Mouse (Mus musculus) megakaryocyte progenitor cell, adult 5-6 weeks (primary cell): ENCODE results near the gene Znhit6. TPM values are rescaled to one million over a fixed set of nuclear protein-coding genes. Genes with fewer than 3 reads are reported as not detected.

Source experiments
- ATAC-seq: replicated peaks from 2 replicates; pipeline ENCODE4 v1.8.0; 2016; ENCODE audit warnings: mild to moderate bottlenecking, moderate TSS enrichment, inconsistent platforms; ENCODE audit not compliant: poor library complexity
- total RNA-seq, 2 experiments: library from RNA; stranded (forward) in 1 of 2; stranded (reverse) in 1 of 2; fragments of 157-497, 149-512 nt in 1 of 2; fragments of 200-1000 nt in 1 of 2; gene quantifications; 2 replicates each; pipeline versions ENCODE4 v1.2.3 to v1.2.4; 2015 to 2017

Gene Znhit6
- total RNA-seq (2015) (51.8 and 56.9 TPM in 2 replicates), total RNA-seq (2017) (25.2 and 34.4 TPM in 2 replicates)

DNA sequence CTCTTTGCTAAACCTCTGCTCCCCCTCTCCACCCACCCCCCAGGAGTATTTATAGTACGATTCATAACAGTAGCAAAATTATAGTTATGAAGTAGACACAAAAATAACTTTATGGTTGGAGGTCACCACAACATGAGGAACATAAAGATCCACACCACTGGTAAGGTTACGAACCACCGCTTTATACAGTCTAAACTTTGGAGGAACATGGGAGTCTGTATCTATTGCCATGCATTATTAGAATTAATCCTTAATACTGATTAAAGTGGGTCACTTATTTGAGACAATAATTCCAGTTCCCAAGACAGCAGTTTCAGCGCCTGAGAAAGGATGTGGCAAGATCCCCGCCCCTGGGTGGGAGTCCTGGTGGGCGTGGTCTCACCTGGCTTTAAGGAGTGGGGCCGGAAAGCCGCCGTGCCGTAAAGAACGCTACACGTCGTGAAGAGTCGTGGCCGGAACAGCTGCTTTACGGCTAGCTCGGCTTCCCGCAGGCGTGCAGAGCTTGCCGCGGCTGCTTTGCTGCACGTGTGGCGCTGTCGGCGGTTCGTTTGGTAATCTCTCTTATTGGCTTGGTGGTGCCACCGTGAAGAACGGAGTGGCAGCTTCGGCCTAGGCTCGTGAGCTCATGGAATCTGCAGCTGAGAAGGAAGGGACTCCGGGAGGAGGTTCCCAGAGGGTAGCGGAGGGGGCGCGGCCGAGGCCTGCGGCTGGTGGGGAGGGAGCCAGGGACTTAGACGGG is at the start of gene Znhit6:
Gene Znhit6 (plus strand): TSS at position 463 of the 739 bp plus-strand sequence.
- peak; percentile 94 for ATAC-seq

DNA sequence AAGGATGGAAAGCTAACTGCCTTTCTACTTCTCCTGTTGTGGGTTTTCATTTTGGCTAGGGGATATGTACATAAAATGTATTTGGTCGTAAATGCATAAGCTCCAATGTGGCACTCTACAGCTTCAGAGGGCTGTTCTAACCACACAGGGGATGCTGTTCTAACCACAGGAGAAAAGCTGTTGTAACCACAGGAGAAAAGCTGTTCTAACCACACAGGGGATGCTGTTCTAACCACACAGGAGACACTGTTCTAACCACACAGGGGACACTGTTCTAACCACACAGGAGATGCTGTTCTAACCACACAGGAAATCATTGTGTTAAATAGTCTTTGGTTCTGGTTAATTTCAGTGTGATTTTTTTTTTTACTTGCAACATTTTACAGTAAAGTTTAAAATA is 38.1 kb upstream of the Znhit6 start:
- 0 out of 2 replicates have a peak, but pooled peaks have one; percentile 23 for ATAC-seq

DNA sequence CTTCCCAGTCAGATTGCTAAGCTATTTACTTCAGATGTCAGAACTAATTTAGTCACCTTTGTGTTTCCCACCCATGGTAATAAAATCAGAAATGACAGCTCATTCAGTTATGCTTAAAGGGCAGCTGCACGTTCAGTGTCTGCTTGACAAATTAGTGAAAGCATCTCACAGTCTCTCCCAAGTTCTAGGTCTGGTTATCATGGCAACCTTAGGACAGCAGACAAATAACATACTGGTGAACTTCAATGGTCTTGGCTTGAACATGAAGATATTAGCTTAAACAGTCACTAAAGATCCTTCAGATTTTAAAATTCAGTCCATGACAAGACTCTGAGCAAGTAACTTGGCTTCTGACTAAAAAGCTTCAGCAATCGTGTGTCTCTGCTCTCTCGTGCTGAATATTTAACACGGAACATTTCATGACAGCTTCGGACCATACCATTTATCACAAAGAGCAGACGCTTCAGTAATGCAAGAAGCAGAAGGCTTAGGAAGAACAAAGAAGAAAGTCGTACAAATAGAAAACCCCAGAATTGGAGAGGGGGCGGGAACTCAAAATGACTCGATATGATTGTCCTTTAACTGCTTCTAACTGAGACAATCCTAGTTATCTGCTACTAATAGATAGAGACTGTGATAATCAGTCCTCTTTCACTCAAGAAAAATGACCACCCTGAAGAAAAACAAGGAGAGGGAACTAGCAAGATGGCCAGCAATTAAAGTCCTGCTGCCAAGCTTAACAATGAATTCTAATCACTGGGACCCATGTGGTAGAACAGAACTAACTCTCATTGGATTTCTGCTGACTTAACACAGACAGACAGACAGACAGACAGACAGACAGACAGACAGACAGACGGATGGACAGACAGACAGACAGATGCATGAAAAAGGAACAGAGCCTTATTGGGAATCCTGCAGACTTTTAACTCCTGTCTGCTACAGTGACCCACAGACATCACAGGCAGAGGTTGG is 27.3 kb upstream of the Znhit6 start:
- ATAC-seq = no peak

DNA sequence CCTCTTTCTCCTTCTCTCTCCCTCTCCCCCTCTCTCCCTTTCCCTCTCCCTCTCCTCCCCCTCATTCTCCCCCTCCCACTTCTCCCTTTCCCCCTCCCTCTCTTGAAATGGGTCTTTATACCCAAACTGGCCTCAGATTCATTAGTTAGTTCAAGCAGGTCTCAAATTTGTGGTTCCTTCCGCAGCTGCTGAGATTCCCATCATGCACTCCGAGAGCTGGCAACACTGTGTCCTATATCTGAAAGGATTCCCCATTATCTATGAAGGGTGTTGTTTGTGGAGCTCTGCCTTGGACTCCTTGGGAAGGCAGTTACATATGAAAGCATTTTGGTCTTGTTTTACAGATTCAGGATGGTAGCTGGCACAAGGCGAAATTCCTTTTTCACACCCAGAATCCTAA is 25.8 kb upstream of the Znhit6 start:
- ATAC-seq = no peak

DNA sequence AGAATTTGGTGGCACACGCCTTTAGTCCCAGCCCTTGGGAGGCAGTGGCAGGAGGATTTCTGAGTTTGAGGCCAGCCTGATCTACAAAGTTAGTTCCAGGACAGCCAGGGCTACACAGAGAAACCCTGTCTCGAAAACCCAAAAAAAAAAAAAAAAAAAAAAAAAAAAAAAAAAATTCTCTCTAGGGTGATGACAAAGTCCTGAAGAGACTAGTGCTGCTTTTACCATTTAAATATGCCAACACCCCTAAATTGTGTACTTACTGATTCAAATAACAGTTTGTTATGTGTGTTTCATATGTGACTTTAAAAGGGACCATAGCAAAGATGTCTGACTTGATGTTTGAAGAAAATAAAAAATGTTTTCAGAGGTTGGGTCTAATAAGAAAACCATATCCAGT is 21.6 kb upstream of the Znhit6 start:
- no peak for ATAC-seq

DNA sequence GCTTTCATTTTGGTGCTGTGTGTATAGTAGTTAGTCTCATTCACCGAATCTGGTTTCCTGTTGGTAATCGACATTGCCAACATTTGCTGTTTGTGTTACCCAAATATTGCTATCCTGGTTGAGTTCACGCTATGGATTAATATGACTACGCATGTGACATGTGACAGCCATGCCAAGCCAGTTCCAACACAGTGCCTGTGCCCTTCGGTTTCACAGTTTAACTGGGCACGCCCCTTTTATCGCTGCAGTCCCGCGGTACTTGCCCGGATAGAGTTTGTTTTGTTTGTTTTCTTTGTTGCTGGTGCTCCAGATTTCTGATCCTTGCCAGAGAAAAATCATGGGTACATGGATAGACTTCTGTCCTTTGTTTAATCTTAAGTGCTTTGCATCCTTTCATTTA is 19.8 kb upstream of the Znhit6 start:
- no peak for ATAC-seq

DNA sequence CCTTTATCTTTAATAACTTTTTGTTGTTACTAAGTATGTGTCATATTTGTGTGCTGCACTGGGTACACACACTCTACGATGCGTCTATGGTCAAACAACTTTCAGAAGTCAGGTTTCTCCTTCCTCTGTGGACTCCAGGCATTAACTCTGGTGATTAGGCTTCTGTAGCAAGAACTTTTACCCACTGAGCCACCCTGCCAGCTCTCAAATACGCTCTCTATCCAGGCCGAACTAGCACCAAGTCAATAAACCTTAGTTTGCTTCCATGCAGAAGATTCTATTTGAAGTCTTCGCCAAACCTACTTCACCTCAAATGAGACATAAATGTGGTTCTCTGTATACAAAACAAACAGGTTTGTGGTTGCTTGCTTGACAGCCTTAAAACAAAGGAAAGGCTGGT is 16.3 kb upstream of the Znhit6 start:
- ATAC-seq = no peak

DNA sequence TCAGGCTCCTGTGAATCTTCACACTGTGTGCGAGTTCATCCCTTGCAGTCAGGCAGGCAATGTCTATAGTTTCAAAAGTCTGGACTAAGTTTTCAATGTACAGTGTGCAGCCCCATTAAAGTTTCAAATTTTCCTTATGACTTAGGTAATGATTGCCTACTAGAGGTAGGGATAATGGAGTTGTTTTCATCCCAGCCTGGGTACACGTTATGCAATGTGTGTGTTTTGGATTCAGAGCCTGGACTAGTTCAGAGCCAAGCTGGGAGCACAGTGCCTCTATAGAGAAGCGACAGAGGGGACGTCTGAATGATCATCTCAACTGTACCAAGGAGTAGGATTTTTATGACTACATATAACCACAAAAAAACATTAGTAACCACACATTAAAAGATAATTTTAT is 15.9 kb upstream of the Znhit6 start:
- no peak for ATAC-seq

DNA sequence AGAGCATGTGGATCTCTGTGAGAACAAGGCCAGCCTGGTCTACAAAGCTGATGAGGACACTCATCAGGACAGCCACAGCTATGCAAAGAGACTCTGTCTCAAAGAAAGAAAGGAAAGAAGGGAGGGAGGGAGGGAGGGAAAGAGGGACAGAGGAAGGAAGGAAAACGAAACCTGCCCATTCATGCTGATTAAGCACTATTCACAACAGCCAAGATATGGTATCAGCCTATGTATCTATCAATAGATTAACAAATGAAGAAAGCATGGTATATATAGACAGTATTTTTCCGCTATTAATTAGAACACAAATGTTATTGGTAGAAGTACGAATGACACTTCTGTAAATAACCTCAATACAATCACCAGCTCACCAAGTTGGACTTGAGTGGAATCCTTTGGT is 1.5 kb upstream of the Znhit6 start:
- no peak for ATAC-seq

DNA sequence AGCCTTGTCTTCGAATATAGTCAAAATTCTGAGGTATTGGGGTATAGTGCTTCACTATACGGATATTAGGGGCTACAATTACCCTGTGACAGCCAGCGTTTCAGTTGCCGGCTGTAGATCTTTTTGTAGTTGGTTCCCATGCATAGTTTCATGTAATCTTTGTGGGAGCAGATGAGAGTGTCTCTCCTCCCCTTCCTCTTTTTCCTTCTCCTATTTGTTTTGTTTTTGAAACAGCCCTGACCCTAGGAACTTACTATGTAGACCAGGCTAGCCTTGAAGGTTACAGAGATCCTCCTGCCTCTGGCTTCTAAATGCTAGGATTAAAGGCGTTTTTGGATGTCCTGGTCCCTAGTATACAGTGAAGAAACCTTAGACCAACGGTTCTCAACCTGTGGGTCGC is 665 bp upstream of the Znhit6 start:
- peak; percentile 17 for ATAC-seq

DNA sequence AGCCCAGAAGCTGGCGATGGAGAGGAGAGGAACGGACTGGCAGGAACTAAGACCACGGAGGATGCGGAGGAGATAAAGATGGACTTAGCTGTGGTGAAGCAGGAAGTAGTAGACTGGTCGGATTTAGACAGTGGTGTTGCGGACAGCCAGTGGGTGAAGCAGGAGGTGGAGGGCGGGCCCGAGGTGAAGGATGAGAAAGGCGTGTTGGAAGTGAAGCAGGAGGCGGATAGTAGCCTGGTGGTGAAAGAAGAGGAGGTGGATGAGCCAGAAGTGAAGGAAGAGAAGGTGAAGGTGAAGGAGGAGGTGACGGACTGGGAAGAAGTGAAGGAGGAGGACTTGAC is 447 bp downstream of the Znhit6 start:
- peak; percentile 56 for ATAC-seq

DNA sequence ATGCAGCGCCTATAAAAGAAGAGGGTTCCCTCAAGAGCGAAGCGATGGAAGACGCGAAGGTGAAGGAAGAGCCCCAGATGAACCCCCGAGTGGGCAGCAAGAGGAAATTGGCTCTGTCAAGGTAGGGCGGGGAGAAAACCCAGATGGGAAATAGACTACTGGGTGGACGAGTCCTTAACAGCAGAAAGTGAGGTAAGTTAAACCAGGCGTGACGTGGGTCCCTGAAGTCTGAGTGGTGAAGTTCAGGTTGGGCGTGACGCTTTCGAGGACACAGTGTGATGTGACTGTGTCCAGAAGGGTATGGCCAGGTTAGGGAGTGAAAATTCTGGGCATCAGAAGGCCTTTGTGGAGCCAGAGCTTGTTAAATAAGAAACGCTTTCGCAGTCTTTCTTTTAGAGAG is 871 bp downstream of the Znhit6 start:
- 0 out of 2 replicates have a peak, but pooled peaks have one; percentile 4 for ATAC-seq

DNA sequence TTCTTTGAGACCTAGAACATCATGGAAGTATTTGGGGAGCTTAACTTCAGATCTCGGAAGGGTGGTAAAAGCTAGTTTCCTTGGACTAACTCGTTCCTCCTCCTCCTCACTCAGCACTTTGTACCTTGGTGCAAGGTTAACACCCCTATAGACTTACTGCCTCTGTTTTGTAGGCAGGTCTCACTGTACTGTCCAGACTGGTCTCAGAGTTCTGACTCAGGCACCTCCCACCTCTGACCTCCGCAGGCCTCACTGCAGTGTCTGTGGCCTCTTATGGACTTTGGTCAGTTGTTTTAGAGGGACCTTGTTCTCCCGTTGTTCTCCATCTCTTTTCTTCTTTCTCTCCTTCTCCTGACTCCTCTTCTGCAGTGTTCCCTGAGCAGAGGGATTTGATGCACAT is 7.0 kb downstream of the Znhit6 start:
- no peak for ATAC-seq

DNA sequence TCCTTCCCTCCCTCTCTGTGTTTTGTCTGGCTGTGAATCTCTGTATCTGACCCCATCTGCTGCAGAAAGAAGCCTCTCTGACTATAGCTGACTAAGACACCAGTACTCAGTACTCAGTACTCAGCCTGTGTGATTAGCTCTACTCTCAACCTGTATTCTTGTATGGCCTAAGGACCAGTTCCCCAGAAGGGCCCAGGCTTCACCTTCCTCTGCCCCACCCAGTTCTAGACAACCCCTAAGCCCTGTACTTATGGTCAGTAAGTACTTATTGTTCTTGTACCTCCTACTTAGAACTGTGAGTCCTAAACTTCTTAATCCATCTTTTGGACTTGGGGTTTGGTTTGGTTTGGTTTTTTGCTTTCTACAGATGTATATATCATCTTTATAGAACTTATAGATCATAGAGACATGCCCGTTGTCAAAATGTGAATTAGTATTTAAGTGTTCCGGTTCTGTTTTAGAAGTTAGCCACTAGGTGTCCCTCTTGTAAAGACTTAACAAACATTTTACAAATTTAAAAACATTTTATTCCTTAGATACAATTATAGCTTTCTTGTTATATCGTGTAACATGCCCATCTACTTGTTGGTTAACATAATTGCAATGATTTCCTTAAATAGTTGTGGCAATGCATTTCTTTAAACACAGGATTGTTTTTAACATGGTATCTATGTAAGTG is 7.7 kb downstream of the Znhit6 start:
- ATAC-seq = peak; percentile 42; the same call in 1 of the 2 replicates

DNA sequence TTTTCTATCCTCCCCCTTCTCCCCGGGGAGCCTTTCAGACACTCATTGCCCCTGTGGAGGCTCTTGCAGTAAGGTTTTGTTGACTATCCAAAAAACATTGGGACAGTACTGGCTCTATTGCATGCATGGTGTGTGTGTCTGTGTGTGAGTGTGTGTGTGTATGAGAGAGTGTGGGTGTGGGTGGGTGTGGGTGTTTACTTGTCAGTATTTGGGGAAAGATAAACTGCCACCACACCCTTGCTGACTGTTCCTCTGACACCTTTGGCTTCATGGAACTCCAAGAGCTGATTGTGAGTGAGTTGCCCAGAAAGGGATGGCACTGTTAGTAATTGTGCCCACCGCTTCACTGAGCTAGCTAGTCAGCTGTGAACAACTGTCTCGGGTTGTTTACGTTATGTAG is 14.6 kb downstream of the Znhit6 start:
- peak; percentile 67 for ATAC-seq

DNA sequence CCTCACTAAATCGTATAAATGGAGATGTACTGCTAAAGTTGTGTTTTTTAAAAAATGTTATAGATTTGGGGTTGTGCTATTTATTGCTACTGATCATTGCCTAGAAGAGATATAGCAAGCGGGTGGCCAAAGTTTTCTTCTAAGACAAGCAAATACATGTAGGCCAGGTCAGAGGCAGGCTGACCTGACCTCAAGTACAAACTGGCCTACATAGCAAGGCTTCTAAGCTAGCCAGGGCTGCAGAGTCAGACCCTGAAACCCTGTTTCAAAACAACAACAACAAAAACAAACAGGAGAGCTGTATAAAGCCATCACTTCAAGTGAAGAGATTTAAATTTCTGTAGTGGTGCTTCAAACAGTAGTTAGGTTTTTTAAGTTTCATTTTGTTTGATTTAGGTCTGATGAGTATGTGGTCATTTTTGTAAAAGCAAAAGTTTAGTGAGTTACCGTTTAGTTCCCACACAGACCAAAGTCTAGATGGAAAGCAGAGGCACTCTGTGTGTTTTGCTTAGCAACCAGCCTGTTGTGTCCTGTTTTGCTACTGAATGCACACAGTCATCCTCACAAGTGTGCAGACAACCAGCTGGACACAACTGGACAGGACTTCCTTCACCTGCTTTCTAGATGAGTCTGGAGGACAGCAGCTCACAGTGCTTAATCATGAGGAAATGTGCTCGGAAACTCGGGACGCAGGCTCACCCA is 16.0 kb downstream of the Znhit6 start:
- ATAC-seq = no peak

DNA sequence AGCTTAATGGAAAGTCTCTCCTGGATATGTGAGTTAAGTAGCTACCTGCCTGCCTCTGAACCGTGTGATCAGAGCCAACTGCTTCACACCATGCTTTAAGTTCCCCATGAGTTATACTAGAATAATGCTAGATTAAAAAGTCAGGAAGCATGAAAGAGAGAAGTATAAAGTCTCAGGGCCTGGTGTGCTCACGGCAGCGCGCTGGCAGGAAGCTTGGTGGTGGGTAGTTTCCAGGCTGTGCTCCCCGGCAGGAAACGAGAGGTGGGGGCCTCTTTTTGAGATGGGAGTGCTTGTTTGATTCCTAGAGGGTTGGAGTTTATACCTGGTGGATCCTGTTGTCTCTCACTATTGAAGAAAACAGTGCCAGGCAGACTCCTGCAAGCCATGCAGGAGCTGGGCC is 19.3 kb downstream of the Znhit6 start:
- peak; percentile 29; the same call in 1 of the 2 replicates for ATAC-seq

DNA sequence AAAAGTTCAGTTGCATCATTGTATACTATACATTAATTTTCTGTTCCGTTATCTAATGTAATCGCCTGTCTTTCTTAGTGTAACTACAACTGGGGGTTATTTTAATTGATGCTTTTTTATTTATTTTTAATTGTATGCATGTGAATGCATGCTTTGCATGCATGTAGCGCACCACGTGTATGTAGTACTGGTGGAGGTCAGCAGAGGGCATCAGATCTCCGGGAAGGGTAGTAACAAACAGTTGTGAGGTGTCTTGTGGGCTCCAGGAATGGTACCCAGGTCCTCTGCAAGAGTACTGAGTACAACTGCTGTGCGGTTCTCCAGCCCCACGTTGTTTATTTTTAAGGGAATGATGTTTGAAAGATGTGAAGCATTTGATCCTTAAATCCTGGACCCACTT is 23.1 kb downstream of the Znhit6 start:
- ATAC-seq = 0 out of 2 replicates have a peak, but pooled peaks have one; percentile 40

DNA sequence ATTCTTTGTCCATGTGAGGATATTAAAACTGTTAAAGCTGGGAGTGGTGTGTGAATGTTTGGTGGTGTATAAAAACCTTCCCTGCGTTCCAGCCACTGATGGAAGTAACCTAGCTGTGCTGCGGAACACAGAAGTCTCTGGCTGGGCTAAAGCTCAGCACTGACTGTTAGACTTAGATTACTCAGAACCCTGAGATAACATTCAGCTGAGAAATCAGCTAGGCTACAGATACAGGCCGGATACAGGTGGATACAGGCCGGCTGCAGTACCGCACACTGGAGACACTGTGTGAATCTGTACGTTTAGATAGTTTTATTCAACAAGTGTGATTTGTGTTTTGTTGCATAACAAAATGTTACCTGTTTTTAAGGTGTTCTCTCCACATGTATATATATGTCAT is 24.8 kb downstream of the Znhit6 start:
- peak; percentile 45; the same call in 1 of the 2 replicates for ATAC-seq

DNA sequence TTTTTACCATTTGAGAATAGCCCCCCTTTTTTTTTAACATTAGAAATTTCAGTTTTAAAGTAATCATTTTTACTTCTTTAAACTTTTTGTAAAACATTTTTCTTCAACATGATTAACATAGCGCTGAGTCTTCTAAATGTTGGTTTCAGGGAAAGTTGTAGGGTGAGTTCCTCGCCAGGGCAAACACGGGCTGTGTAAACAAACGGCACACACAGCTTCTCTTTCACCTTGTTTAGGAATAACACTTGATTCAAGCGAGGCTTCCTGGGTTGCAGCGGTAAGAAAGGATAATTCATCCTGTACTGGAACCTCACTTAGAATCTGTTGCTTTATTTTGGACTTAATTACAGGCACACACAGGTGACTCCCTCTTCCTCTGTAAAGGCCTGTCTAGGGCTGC is 25.3 kb downstream of the Znhit6 start:
- ATAC-seq = no peak
